Mouse (Mus musculus) testis, adult 2 months (tissue): ENCODE measurements around the gene Gfy. TPM values are rescaled to one million over a fixed set of nuclear protein-coding genes. Genes with fewer than 3 reads are reported as not detected.

Experiments used
- H3K27ac ChIP-seq: fragments of 200-500 bp; 2 replicates; pipeline ENCODE4 v1.5.1; 2012; ENCODE audit warnings: low read depth, low read length; ENCODE audit not compliant: control insufficient read depth, insufficient read depth
- H3K27me3 ChIP-seq: fragments of 200-500 bp; 2 replicates; pipeline ENCODE4 v1.6.1; 2012; ENCODE audit warnings: mild to moderate bottlenecking, low read length, moderate library complexity; ENCODE audit not compliant: control insufficient read depth, insufficient read depth
- H3K36me3 ChIP-seq: fragments of 200-500 bp; 2 replicates; pipeline ENCODE4 v1.6.1; 2012; ENCODE audit warnings: mild to moderate bottlenecking, low read length; ENCODE audit not compliant: control insufficient read depth, insufficient read depth
- H3K4me1 ChIP-seq: fragments of 200-500 bp; 2 replicates; pipeline ENCODE4 v1.6.1; 2012; ENCODE audit warnings: low read length; ENCODE audit not compliant: control insufficient read depth, insufficient read depth
- H3K4me3 ChIP-seq: fragments of 200-500 bp; 2 replicates; pipeline ENCODE4 v1.5.1; 2012; ENCODE audit warnings: low read depth, mild to moderate bottlenecking, low read length, moderate library complexity, mixed read lengths; ENCODE audit not compliant: control insufficient read depth
- CTCF ChIP-seq: fragments of 200-500 bp; IDR thresholded peaks from 2 replicates; pipeline ENCODE4 v1.5.1; 2012; ENCODE audit warnings: low read depth, mild to moderate bottlenecking, inconsistent platforms, low read length, moderate library complexity; ENCODE audit not compliant: control insufficient read depth, insufficient read depth, insufficient replicate concordance
- POLR2A ChIP-seq: fragments of 200-500 bp; IDR thresholded peaks from 2 replicates; pipeline ENCODE4 v1.6.1; 2012; ENCODE audit warnings: low read depth, mild to moderate bottlenecking, inconsistent platforms, low read length, moderate library complexity; ENCODE audit not compliant: control insufficient read depth
- polyA plus RNA-seq: library from polyadenylated mRNA; depleted of rRNA; stranded (reverse); fragments of >200 nt; gene quantifications from 2 replicates; pipeline ENCODE4 v1.2.3, GENCODE M21; 2012

The Gfy gene
- polyA plus RNA-seq, 1 experiment, result 5.4 TPM

GRCm38 (mm10) chr7:45183672-45184071 lies 4.3 kb upstream of the Gfy start:
- Histone ChIP-seq H3K27ac (no peak overlapping the region), H3K27me3 (no peaks in the 10 kb centered on the region), H3K4me1 (peaks cover 27% of the 10 kb centered on the region), H3K36me3 (no peaks in the 10 kb centered on the region), H3K4me3 (no peak overlapping the region)
- no peak for TF ChIP-seq CTCF
- TF ChIP-seq POLR2A, result no peak

- Histone ChIP-seq H3K27ac (peak overlapping the region; percentile 10; the same call in 1 of the 2 replicates), H3K27me3 (no peaks in the 10 kb centered on the region; the same call in 1 of the 2 replicates), H3K36me3 (no peaks in the 10 kb centered on the region), H3K4me3 (peak overlapping the region; percentile 69), H3K4me1 (peaks cover 27% of the 10 kb centered on the region)
- TF ChIP-seq CTCF (no peak), POLR2A (no peak)
Observed at GRCm38 (mm10) chr7:45182606-45183005, 3.2 kb upstream of the Gfy start.

- Histone ChIP-seq H3K27me3 (no peaks in the 10 kb centered on the region; the same call in 1 of the 2 replicates), H3K4me3 (peak overlapping the region; percentile 69), H3K4me1 (peaks cover 26% of the 10 kb centered on the region), H3K27ac (no peak overlapping the region), H3K36me3 (no peaks in the 10 kb centered on the region)
- no peak for TF ChIP-seq CTCF
- no peak for TF ChIP-seq POLR2A
Observed at GRCm38 (mm10) chr7:45182199-45182601, 2.8 kb upstream of the Gfy start.

GRCm38 (mm10) chr7:45181540-45181939 lies 2.2 kb upstream of the Gfy start:
- H3K4me3 ChIP-seq, result peak overlapping the region; percentile 69
- H3K27ac ChIP-seq, result no peak overlapping the region
- TF ChIP-seq POLR2A, result no peak
- TF ChIP-seq CTCF, result no peak
- peaks cover 25% of the 10 kb centered on the region for H3K4me1 ChIP-seq
- no peaks in the 10 kb centered on the region for H3K36me3 ChIP-seq
- H3K27me3 ChIP-seq, result no peaks in the 10 kb centered on the region; the same call in 1 of the 2 replicates

- H3K27me3 ChIP-seq, result no peaks in the 10 kb centered on the region; the same call in 1 of the 2 replicates
- H3K4me3 ChIP-seq, result peak within 1 kb of the TSS; percentile 69
- H3K4me1 ChIP-seq, result peaks cover 27% of the 10 kb centered on the region
- TF ChIP-seq CTCF (no peak), POLR2A (no peak)
- H3K27ac ChIP-seq, result no peak within 1 kb of the TSS
- no peaks in the 10 kb centered on the region for H3K36me3 ChIP-seq
Observed at GRCm38 (mm10) chr7:45180896-45181477, 1.6 kb upstream of the Gfy start, which contains the start of gene Pth2. TSS of gene Pth2 (plus strand) at chr7:45180995.

GRCm38 (mm10) chr7:45178550-45178949 lies 819 bp downstream of the Gfy start:
- no peaks in the 10 kb centered on the region; the same call in 1 of the 2 replicates for H3K27me3 ChIP-seq
- H3K27ac ChIP-seq, result no peak overlapping the region
- no peak for TF ChIP-seq CTCF
- no peak for TF ChIP-seq POLR2A
- peaks cover 42% of the 10 kb centered on the region for H3K4me1 ChIP-seq
- H3K4me3 ChIP-seq, result peak overlapping the region; percentile 46
- H3K36me3 ChIP-seq, result no peaks in the 10 kb centered on the region

- TF ChIP-seq CTCF, result no peak
- no peak; the same call in 1 of the 2 replicates for TF ChIP-seq POLR2A
- Histone ChIP-seq H3K36me3 (no peaks in the 10 kb centered on the region), H3K27ac (peak overlapping the region; percentile 25; the same call in 1 of the 2 replicates), H3K4me3 (peak overlapping the region; percentile 88), H3K4me1 (peaks cover 38% of the 10 kb centered on the region), H3K27me3 (no peaks in the 10 kb centered on the region; the same call in 1 of the 2 replicates)
Observed at GRCm38 (mm10) chr7:45176356-45176755, 3.0 kb downstream of the Gfy start.
